ENCODE assay signal across 9 mouse cellular contexts in the genomic region with DNA sequence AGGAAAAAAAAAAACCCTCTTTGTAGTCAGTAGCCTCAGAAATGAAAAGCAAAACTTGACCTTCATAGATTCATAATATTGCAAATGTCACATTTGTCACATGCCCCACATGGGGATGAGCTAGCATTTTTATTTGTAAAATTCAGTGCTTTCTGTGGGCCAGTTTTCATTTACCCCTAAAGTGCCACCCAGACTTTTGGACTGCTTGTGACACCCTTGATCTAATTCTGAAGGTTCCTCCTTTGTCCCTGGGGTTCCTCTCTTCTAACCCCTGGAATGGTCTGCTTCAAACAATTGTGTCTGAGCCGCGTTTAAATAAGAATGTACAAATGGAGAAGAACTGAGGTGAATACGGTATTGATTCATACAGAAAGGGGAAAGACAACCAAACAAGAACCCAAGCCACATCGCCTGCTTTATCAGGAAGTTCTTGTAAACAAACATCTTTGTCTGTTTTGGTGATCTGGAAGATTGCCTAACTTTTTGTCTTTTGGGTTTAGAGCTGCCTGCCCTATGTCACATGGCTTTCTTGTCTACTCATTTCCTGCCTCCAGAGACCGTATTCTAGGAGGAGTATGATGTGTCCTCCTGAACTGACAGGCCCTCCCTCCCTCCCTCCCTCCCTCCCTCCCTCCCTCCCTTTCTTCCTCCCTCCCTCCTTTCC.
DNase-seq lines count a peak whose midpoint lies in the region; ATAC-seq and TF ChIP-seq lines count a peak whose summit lies in the region.
"Had no signal": no experiment of that assay in that cellular context is flagged by ENCODE, and none has a peak within 500 bp of the region (broad histone marks: within the 10 kb centered on the region; RNA-seq: fewer than 3 reads in every experiment).

No protein-coding gene starts in this region.

- DNase-seq in adrenal gland, adult 2 months = peak; percentile 25
- no peak for DNase-seq in adrenal gland, adult 8-10 months
- DNase-seq in kidney, adult 9 months = peak; percentile 58
- no peak for DNase-seq in kidney, postnatal 25 days
- DNase-seq in G1E (ENCODE audit: low spot score) = no peak
- DNase-seq in lung, postnatal 10 days = peak; percentile 50
- DNase-seq in cerebellum, postnatal 4 days (ENCODE audit: low spot score in 2 of 2) = no peak
- no peak for DNase-seq in hindbrain, postnatal 0 days (ENCODE audit: low spot score)

- ATAC-seq in G1E (ENCODE audit: extremely low read depth, insufficient number of reproducible peaks, low FRiP score, poor library complexity, severe bottlenecking) = peak; percentile 49
- no peak for ATAC-seq in hindbrain, postnatal 0 days

- no peaks in the 10 kb centered on the region for H3K36me3 ChIP-seq in G1E (replicated peaks)
- H3K36me3 ChIP-seq in hindbrain, postnatal 0 days (ENCODE audit: insufficient read depth, low read length) = no peaks in the 10 kb centered on the region

- TF ChIP-seq CTCF in G1E (IDR thresholded peaks at IDR 0.05; ENCODE audit: low read depth, low read length) = no peak
- TF ChIP-seq CTCF in hindbrain, postnatal 0 days (IDR thresholded peaks at IDR 0.05; ENCODE audit: low read depth) = no peak

- peaks cover 7% of the 10 kb centered on the region; the same call in 1 of the 2 replicates for H3K27me3 ChIP-seq in G1E (ENCODE audit: insufficient read depth, low read length)
- no peaks in the 10 kb centered on the region for H3K27me3 ChIP-seq in hindbrain, postnatal 0 days (ENCODE audit: insufficient read depth, low read length)

- H3K9me3 ChIP-seq in G1E (replicated peaks) = no peaks in the 10 kb centered on the region
- no peaks in the 10 kb centered on the region for H3K9me3 ChIP-seq in hindbrain, postnatal 0 days (ENCODE audit: low read length)

- WGBS in hindbrain, postnatal 0 days = 41% methylated on average over 5 of the region's 5 CpGs

- no peaks in the 10 kb centered on the region for H3K4me1 ChIP-seq in G1E (ENCODE audit: insufficient read depth, low read depth, low read length)
- H3K4me1 ChIP-seq in hindbrain, postnatal 0 days (ENCODE audit: insufficient read depth, low read length) = peaks cover 8% of the 10 kb centered on the region

- H3K4me3 ChIP-seq in G1E (ENCODE audit: low read depth, low read length) = no peak overlapping the region
- no peak overlapping the region for H3K4me3 ChIP-seq in hindbrain, postnatal 0 days (ENCODE audit: low read length)

- no peak overlapping the region for H3K9ac ChIP-seq in hindbrain, postnatal 0 days (replicated peaks; ENCODE audit: low read length)

- H3K4me2 ChIP-seq in hindbrain, postnatal 0 days (ENCODE audit: low read depth, low read length) = no peak overlapping the region
- H3K4me2 ChIP-seq: midbrain, embryonic 11.5 days had no signal

- no peak overlapping the region for H3K27ac ChIP-seq in hindbrain, postnatal 0 days

Comparison
In these comparisons a context has a peak if more than half of its experiments do, and no peak if none do; other contexts are left out.
1. DNase-seq: peak in adrenal gland, adult 2 months (single experiment), kidney, adult 9 months (single experiment) and lung, postnatal 10 days (single experiment); none in adrenal gland, adult 8-10 months (single experiment), kidney, postnatal 25 days (0 of 2), G1E (single experiment), cerebellum, postnatal 4 days (0 of 2) and hindbrain, postnatal 0 days (single experiment).